Mouse (Mus musculus) testis, adult 2 months (tissue): ENCODE results near the gene Fam83f. TPM values are rescaled to one million over a fixed set of nuclear protein-coding genes. Genes with fewer than 3 reads are reported as not detected.

ENCODE experiments used
- H3K27ac ChIP-seq: fragments of 200-500 bp; 2 replicates; pipeline ENCODE4 v1.5.1; 2012; ENCODE audit warnings: low read depth, low read length; ENCODE audit not compliant: control insufficient read depth, insufficient read depth
- H3K27me3 ChIP-seq: fragments of 200-500 bp; 2 replicates; pipeline ENCODE4 v1.6.1; 2012; ENCODE audit warnings: mild to moderate bottlenecking, low read length, moderate library complexity; ENCODE audit not compliant: control insufficient read depth, insufficient read depth
- H3K36me3 ChIP-seq: fragments of 200-500 bp; 2 replicates; pipeline ENCODE4 v1.6.1; 2012; ENCODE audit warnings: mild to moderate bottlenecking, low read length; ENCODE audit not compliant: control insufficient read depth, insufficient read depth
- H3K4me1 ChIP-seq: fragments of 200-500 bp; 2 replicates; pipeline ENCODE4 v1.6.1; 2012; ENCODE audit warnings: low read length; ENCODE audit not compliant: control insufficient read depth, insufficient read depth
- H3K4me3 ChIP-seq: fragments of 200-500 bp; 2 replicates; pipeline ENCODE4 v1.5.1; 2012; ENCODE audit warnings: low read depth, mild to moderate bottlenecking, low read length, moderate library complexity, mixed read lengths; ENCODE audit not compliant: control insufficient read depth
- CTCF ChIP-seq: fragments of 200-500 bp; IDR thresholded peaks from 2 replicates; pipeline ENCODE4 v1.5.1; 2012; ENCODE audit warnings: low read depth, mild to moderate bottlenecking, inconsistent platforms, low read length, moderate library complexity; ENCODE audit not compliant: control insufficient read depth, insufficient read depth, insufficient replicate concordance
- POLR2A ChIP-seq: fragments of 200-500 bp; IDR thresholded peaks from 2 replicates; pipeline ENCODE4 v1.6.1; 2012; ENCODE audit warnings: low read depth, mild to moderate bottlenecking, inconsistent platforms, low read length, moderate library complexity; ENCODE audit not compliant: control insufficient read depth
- polyA plus RNA-seq: library from polyadenylated mRNA; depleted of rRNA; stranded (reverse); fragments of >200 nt; gene quantifications from 2 replicates; pipeline ENCODE4 v1.2.3, GENCODE M21; 2012

Gene Fam83f
- polyA plus RNA-seq, 1 experiment: 0.95 TPM

DNA sequence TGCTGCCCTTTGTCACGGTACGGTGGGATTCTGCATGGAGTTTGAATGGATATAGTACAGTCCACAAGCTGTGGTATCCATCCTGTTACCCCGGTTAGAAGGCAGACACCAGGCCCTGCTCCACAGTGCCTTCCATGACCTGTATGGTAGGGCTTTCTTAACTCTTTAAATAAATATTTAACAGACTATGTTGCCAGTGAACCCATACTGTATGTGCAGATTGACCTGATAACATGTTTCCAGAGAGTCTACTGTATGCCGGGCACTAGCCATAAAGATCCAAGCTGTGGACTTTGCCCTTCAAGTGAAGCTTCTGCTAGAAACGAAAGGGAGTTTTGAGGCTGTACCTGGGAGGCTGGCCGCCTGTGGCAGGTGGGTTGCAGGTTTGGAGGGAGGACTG is 3.1 kb downstream of the Fam83f start:
- H3K4me1 ChIP-seq: peaks cover 11% of the 10 kb centered on the region
- H3K36me3 ChIP-seq: no peaks in the 10 kb centered on the region
- TF ChIP-seq CTCF (no peak), POLR2A (no peak)
- H3K4me3 ChIP-seq: no peak overlapping the region
- H3K27me3 ChIP-seq: no peaks in the 10 kb centered on the region
- no peak overlapping the region for H3K27ac ChIP-seq

DNA sequence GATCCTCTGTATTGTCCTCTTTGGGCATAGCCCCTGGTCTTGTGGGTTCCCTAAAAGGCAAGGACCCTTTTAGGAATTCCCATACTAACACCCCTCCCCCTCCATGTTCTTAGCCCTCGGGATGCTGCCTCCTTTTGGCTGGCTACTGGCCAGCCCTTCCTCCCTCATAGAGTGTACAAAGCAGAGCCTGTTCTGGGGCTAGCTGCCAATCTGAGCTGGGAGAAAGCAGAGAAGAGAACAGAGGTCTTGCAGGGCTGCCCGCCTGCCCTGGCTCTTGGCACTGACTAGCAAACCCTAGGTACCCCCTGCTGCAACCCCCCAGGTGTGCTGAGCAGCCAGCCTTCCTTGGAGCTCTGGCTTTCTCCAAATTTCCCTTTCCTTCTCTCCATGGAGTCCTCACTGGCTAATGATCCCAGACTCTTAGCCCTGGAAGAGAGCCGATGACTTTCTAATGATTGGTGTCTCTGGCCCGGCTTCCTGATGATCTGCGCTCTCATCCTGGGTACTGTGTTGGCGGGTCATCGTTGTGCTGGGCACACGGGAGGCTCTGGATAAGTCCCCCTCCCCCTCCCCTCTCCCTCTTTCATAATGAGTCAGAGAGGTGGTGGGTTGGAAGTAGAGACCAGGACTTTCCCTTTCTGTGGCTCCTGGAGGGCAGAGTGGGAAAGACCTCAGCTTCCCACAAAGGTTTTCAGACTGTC is 8.0 kb downstream of the Fam83f start:
- H3K4me1 ChIP-seq: no peaks in the 10 kb centered on the region; the same call in 1 of the 2 replicates
- no peak overlapping the region for H3K4me3 ChIP-seq
- no peaks in the 10 kb centered on the region for H3K36me3 ChIP-seq
- no peak for TF ChIP-seq CTCF
- TF ChIP-seq POLR2A: no peak
- no peaks in the 10 kb centered on the region for H3K27me3 ChIP-seq
- H3K27ac ChIP-seq: peak overlapping the region; percentile 40; the same call in 1 of the 2 replicates

DNA sequence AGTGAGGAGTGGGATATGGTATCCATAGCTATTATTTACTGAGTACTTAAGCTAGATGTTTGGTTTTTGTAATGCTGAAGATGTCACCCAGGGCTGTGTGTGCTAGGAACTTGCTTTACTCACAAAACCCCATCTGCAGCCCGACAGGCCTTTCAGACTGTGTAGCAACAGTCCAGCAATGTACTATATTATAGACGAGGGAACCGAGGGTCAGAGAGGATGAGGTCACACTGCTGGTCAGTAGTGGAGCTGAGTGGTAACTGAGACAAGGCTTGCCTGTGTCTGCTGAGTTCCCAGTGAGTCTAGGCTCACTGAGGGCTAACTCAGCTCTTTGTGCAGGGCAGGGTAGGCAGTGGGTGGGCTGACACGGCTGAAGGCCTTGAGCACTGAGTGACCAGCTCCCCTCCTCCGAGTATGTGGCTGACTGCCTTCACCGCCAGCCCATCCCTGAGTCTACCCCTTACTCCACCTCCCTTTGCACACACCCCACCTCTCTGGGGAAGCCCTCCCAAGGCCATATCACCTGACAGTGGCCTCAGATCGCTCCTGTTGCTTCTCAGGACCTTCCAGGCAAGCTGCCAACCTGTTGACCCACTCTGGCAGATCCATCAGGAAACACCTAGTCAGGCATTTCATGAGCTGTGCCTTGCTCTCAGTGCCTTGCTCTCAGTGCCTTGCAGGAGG is 8.8 kb downstream of the Fam83f start:
- H3K4me3 ChIP-seq: no peak overlapping the region
- no peaks in the 10 kb centered on the region for H3K36me3 ChIP-seq
- TF ChIP-seq POLR2A (no peak), CTCF (no peak)
- H3K27ac ChIP-seq: no peak overlapping the region
- H3K4me1 ChIP-seq: no peaks in the 10 kb centered on the region; the same call in 1 of the 2 replicates
- H3K27me3 ChIP-seq: no peaks in the 10 kb centered on the region

DNA sequence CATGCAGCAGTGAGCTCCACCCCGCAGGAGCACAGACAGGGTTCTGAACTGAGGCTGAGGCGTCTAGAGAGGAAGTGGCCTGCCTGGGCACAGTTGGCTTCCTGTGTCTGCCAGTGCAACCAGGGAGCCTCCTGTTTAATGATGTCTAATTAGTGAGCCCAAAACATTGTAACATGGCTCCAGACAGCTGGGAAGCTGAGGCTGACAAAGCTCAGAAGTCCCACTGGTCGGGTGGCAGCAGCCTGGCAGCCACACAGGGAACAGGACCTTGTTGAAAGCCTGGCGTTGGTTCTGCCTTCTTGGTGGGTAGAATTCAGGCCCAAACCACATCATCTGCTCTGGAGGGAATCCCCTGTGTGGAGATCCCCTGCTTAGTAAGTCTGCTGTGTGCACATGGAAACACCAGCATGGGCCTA is 9.8 kb downstream of the Fam83f start:
- Histone ChIP-seq H3K36me3 (no peaks in the 10 kb centered on the region), H3K4me1 (no peaks in the 10 kb centered on the region; the same call in 1 of the 2 replicates), H3K4me3 (no peak overlapping the region), H3K27ac (no peak overlapping the region), H3K27me3 (no peaks in the 10 kb centered on the region)
- no peak for TF ChIP-seq POLR2A
- no peak for TF ChIP-seq CTCF

DNA sequence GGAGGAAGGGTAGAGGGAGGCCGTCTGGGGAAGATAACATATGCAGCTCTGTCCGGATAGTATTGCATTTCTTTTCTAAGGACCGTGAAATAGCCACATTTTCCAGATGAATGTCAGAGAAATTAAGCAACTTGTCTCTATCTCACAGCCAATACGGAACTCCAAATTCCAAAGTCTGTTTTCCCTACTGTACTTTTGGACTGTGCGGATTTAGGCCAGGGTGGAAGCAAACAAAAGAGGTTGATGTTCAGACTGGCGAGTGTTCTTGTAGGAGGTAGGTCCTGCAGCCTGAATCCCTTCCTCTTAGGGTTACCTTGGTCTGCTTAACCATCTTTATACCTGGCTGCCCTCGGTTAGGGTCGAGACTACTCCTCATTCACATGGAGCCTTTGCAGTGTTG is 10.7 kb downstream of the Fam83f start:
- no peaks in the 10 kb centered on the region for H3K36me3 ChIP-seq
- no peak overlapping the region for H3K27ac ChIP-seq
- no peaks in the 10 kb centered on the region for H3K27me3 ChIP-seq
- H3K4me3 ChIP-seq: no peak overlapping the region
- no peak for TF ChIP-seq POLR2A
- no peaks in the 10 kb centered on the region; the same call in 1 of the 2 replicates for H3K4me1 ChIP-seq

DNA sequence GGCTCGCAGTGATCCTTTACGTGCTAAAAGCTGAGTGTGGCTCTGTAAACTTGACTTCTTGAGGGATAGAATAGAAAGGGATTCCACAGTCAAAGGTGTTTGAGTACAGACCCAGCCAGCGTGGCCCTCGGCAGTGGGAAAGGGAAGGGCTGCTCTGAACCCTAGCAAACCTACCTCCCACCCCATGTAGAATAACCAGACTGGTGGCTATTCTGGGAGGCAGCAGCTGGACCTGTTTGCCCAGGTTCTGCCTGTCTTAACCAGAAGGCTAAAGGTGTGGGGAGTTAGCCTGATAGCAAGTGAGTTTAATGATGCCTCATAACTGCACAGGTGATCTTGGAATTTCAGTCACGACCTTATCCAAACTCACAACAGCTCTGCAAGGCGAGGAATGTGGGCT is 11.5 kb downstream of the Fam83f start:
- Histone ChIP-seq H3K4me3 (no peak overlapping the region), H3K27ac (no peak overlapping the region), H3K4me1 (no peaks in the 10 kb centered on the region; the same call in 1 of the 2 replicates), H3K36me3 (no peaks in the 10 kb centered on the region), H3K27me3 (no peaks in the 10 kb centered on the region)
- TF ChIP-seq CTCF (no peak), POLR2A (no peak)

DNA sequence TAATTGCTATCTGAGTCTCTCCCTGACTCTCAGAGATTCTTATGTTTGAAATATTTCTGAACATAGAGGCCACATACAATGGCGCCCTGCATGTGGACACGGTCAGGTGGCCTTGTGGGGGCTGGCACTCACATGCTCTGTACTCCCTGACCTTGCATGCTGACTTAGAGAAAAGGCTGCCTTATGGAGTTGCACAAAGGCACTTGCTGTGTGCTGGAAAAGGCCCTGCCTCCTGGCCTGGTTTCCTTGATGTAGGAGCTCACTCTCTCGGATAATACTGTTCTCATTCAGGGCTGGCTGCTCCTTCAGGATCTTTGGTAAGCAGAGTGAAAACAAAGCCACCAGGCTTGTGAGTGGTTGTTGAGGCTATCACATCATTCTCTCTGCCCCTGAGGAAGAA is 12.3 kb downstream of the Fam83f start:
- TF ChIP-seq CTCF: no peak
- no peak for TF ChIP-seq POLR2A
- no peaks in the 10 kb centered on the region; the same call in 1 of the 2 replicates for H3K4me1 ChIP-seq
- no peaks in the 10 kb centered on the region for H3K27me3 ChIP-seq

More for the DNA sequence above, 12.3 kb downstream of the Fam83f start:
- Histone ChIP-seq H3K27ac (no peak overlapping the region), H3K36me3 (no peaks in the 10 kb centered on the region), H3K4me3 (no peak overlapping the region)
